Mouse (Mus musculus): ENCODE measurements around the gene Il15ra. TPM values are rescaled to one million over a fixed set of nuclear protein-coding genes. Genes with fewer than 3 reads are reported as not detected.
A peak's percentile ranks its signal among the peaks of the same experiment; 100 is the strongest.

The Il15ra gene
- polyA plus RNA-seq, 1 experiment, result 20.7 TPM

DNA sequence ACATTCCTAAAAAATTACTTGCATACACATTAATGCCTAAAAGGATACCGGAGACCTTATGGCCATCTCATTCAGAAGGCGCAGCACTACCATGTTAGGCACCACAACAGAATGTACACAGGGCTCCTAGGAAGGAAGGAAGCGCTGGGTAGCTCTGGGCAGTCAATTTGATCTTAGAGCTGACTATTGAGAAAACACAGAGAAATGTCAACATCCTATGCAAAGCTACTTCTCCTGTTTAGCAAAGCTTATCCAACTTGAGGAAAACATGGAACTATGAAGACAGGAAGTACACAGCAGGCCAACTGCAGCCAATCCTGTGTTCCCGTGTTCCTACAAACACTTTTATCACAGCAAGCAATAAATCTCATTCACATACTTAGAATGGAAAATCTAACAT, 66.6 kb downstream of the Il15ra start:
- no peak for TF ChIP-seq POLR2A (IDR thresholded peaks at IDR 0.05; ENCODE audit: borderline replicate concordance, extremely low read depth, low read depth, low read length)
- no peak for TF ChIP-seq CTCF (IDR thresholded peaks at IDR 0.05; ENCODE audit: insufficient read depth, low read length)
- no peak for DNase-seq
- H3K4me3 ChIP-seq (replicated peaks; ENCODE audit: extremely low read depth, low read depth, low read length), result no peak overlapping the region
- peaks cover 3% of the 10 kb centered on the region for H3K4me1 ChIP-seq (ENCODE audit: control insufficient read depth, insufficient read depth, low read length)
- WGBS, result 58% methylated on average over 4 of the region's 4 CpGs

DNA sequence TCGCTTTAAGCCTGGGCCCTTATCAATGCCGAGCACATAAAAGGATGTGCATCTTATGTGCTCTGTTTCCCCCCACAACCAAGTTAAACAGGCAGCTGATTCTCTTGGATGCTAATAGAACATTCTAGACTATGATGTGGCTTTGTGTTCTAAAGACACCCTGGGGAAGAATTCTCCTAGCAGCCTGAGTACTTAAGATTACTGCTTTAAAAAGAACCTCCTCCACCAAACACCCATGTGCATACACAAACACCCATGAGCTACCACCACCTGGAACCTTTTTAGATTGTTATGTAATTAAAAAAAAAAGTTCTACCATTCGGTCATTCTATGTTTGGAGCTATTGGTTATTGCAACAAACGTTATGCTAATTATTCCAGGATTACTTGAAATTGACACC, 67.3 kb downstream of the Il15ra start:
- DNase-seq, result no peak
- no peak overlapping the region for H3K4me3 ChIP-seq (replicated peaks; ENCODE audit: extremely low read depth, low read depth, low read length)
- H3K4me1 ChIP-seq (ENCODE audit: control insufficient read depth, insufficient read depth, low read length), result peaks cover 3% of the 10 kb centered on the region
- WGBS, result 80% methylated on average over 4 of the region's 4 CpGs
- TF ChIP-seq CTCF (IDR thresholded peaks at IDR 0.05; ENCODE audit: insufficient read depth, low read length), result no peak
- TF ChIP-seq POLR2A (IDR thresholded peaks at IDR 0.05; ENCODE audit: borderline replicate concordance, extremely low read depth, low read depth, low read length), result no peak

DNA sequence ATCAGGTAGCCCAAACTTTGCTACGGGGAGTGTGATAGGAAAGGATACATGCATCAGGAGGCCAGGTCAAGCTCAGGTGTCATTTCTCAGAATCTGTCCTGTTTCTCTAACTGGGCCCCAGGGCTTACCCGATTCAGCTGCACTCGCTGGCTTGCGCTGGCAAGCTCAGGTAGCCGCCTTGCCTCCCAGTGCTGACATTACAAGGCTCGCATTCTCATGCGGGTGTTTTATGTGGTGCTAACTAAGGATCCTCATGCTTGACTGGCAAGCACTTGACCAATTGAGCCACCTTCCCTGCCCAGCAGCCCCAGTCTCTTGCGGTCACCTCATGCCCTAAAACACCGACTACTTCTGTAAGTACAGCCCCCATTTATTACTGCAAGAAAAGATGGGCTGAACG, 69.3 kb downstream of the Il15ra start:
- no peak for TF ChIP-seq CTCF (IDR thresholded peaks at IDR 0.05; ENCODE audit: insufficient read depth, low read length)
- TF ChIP-seq POLR2A (IDR thresholded peaks at IDR 0.05; ENCODE audit: borderline replicate concordance, extremely low read depth, low read depth, low read length), result no peak

DNA sequence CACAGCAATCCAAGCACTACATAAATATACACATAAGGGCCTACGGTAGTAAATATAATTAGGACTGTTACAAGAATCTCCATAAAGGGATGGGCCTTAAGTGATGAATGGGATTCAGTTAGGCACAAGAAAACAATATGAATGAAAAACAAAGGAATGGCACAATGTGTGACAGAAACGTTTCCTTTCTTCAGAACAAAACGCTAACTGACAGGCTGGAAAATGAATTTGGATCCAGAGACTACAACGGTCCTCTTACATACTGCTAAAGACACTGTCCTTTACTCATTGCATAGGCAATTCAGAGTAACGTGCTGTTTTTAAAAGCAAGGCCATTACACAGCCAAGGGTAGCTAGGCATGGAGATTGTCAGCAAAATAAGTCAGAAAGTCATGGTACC, 70.0 kb downstream of the Il15ra start:
- Histone ChIP-seq H3K4me1 (ENCODE audit: control insufficient read depth, insufficient read depth, low read length) (peaks cover 3% of the 10 kb centered on the region), H3K4me3 (replicated peaks; ENCODE audit: extremely low read depth, low read depth, low read length) (no peak overlapping the region)
- 67% methylated on average over 5 of the region's 5 CpGs for WGBS
- TF ChIP-seq POLR2A (IDR thresholded peaks at IDR 0.05; ENCODE audit: borderline replicate concordance, extremely low read depth, low read depth, low read length), result no peak
- TF ChIP-seq CTCF (IDR thresholded peaks at IDR 0.05; ENCODE audit: insufficient read depth, low read length), result no peak
- DNase-seq, result no peak

More for the DNA sequence above, 69.3 kb downstream of the Il15ra start:
- Histone ChIP-seq H3K4me3 (replicated peaks; ENCODE audit: extremely low read depth, low read depth, low read length) (no peak overlapping the region), H3K4me1 (ENCODE audit: control insufficient read depth, insufficient read depth, low read length) (peaks cover 3% of the 10 kb centered on the region)
- WGBS, result 90% methylated on average over 10 of the region's 10 CpGs
- DNase-seq, result no peak

DNA sequence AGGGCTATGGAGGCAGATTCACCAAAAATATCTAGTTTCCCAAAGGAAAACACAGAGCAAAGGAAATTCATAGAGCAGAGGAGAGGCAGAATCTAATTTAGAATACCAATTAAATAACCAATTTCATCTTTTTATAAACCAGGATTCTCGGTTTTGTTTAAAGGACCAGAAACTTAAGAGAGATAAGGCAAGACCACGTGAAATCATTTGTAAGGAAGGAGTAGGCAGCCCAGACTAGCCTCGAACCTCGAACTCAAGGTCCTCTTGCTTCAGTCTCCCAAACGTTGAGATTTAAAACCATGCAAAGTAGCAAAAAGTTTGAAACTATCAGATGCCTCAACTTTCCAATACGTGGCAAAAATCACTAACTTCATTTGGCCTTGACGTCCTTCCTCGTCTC, 71.3 kb downstream of the Il15ra start:
- DNase-seq, result no peak
- Histone ChIP-seq H3K4me3 (replicated peaks; ENCODE audit: extremely low read depth, low read depth, low read length) (peak overlapping the region; percentile 84), H3K4me1 (ENCODE audit: control insufficient read depth, insufficient read depth, low read length) (peaks cover 3% of the 10 kb centered on the region)
- WGBS, result 33% methylated on average over 8 of the region's 8 CpGs
- TF ChIP-seq POLR2A (IDR thresholded peaks at IDR 0.05; ENCODE audit: borderline replicate concordance, extremely low read depth, low read depth, low read length) (no peak), CTCF (IDR thresholded peaks at IDR 0.05; ENCODE audit: insufficient read depth, low read length) (no peak)

DNA sequence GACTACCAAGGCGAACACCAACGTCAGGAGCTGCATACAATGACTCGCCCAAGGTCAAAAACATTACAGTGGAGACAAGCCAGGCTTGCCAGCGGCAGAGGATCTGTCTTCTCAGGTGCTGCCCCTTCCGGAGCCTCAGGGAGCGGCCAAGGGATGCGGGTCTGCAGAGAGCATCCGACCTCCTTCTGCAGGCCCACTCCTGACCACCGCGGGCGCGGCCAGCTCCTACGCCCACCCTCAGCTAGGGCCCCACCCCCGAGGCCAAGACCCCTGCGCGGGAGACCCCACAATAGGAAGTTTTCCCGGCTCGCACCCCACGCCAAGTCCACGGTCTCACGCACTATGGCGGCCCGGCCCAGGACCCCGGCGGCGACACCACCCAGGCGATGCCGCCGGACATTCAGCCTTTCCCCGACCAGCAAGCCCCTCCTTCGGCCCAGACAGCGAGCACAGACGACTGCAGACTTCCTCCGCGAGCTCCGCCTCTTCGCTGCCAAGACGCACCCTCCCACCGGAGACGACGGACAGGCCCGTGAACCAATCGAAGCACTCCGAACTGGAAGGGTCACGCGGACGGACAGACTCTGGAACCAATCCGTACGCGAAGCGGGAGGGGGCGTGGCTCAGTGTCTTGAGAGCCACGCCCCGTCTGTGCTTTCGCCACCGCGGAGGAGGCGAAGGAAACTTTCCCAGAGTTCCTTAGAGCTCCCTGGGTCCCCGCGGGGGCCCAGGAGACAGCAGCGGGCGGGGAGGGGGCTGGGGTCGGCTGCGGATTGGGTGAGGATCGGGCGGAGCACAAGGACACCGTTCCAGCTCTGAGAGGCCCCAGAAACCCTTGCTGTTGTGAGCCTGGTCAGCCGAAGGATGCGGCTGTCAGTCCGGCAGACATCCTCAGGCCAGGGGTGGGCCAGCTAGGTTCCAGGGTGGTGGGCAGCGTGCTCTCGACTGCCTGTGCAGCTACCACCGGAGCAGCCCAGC, 72.3 kb downstream of the Il15ra start, which contains the start of the genes Fbh1 and Ankrd16:
TSS of gene Fbh1 (minus strand) at position 492 of the 978 bp plus-strand sequence.
TSS of gene Ankrd16 (plus strand) at position 786 of the 978 bp plus-strand sequence.
- Histone ChIP-seq H3K4me3 (replicated peaks; ENCODE audit: extremely low read depth, low read depth, low read length) (peak within 1 kb of the TSS; percentile 91), H3K4me1 (ENCODE audit: control insufficient read depth, insufficient read depth, low read length) (peaks cover 3% of the 10 kb centered on the region)
- TF ChIP-seq POLR2A (IDR thresholded peaks at IDR 0.05; ENCODE audit: borderline replicate concordance, extremely low read depth, low read depth, low read length) (peak; percentile 57; the same call in 1 of the 2 replicates), CTCF (IDR thresholded peaks at IDR 0.05; ENCODE audit: insufficient read depth, low read length) (no peak)
- WGBS, result under 1% methylated on average over 73 of the region's 73 CpGs
- peak; percentile 100 for DNase-seq

DNA sequence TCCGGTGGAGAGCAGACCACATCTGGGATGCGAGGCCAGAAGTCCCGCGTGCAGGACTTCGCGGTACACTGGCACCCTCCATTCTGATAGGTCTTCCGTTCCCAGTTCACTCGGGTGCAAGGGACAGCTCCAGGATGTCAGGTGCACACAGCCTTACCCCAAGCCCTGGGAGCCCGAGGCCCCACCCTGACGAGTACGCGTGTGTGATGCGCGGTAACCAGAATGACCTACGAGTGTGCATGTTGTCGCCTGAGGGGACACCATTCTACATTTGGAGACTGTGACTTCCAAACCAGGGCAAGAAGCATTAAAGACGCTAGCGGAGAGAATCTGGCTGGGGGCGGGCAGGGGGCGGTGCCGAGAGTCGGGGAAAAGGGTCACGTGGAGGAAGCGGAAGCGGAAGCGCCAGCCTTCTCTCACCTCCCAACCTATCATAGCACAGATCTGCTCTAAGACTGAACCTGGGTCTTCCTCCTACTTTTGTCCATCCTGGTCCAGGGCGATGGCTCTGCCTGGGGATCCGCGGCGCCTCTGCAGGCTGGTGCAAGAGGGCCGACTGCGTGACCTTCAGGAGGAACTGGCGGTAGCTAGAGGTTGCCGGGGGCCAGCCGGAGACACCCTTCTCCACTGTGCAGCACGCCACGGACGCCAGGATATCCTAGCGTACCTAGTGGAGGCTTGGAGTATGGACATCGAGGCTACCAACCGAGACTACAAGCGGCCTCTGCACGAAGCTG, 73.2 kb downstream of the Il15ra start:
- peak overlapping the region; percentile 91 for H3K4me3 ChIP-seq (replicated peaks; ENCODE audit: extremely low read depth, low read depth, low read length)
- DNase-seq, result peak; percentile 81
- TF ChIP-seq CTCF (IDR thresholded peaks at IDR 0.05; ENCODE audit: insufficient read depth, low read length), result 0 out of 2 replicates have a peak, but pooled peaks have one; percentile 1
- no peak for TF ChIP-seq POLR2A (IDR thresholded peaks at IDR 0.05; ENCODE audit: borderline replicate concordance, extremely low read depth, low read depth, low read length)
- H3K4me1 ChIP-seq (ENCODE audit: control insufficient read depth, insufficient read depth, low read length), result peaks cover 3% of the 10 kb centered on the region
- WGBS, result under 1% methylated on average over 43 of the region's 43 CpGs

Other genes with a start within 250 kb of the Il15ra start
- 40.2 and 44.4 TPM in 2 replicates for gene Pfkfb3, start 151.2 kb upstream of the Il15ra start, polyA plus RNA-seq (2012; rRNA removed)
- 28.2 and 62.4 TPM in 2 replicates for gene Rbm17, start 101.1 kb upstream of the Il15ra start, polyA plus RNA-seq (2012; rRNA removed)
- not detected in 2 replicates for gene Gm17490, start 79.0 kb upstream of the Il15ra start, polyA plus RNA-seq (2012; rRNA removed)
- 0.23 and 0.30 TPM in 2 replicates for gene Il2ra, start 62.5 kb upstream of the Il15ra start, polyA plus RNA-seq (2012; rRNA removed)
- 34.2 and 44.9 TPM in 2 replicates for gene Fbh1, start 72.3 kb downstream of the Il15ra start, polyA plus RNA-seq (2012; rRNA removed)
- gene Ankrd16, start 72.6 kb downstream of the Il15ra start, polyA plus RNA-seq (2012; rRNA removed), result 41.7 and 53.1 TPM in 2 replicates

All from lung, adult 2 months (tissue).